Mouse (Mus musculus): ENCODE data around the gene Gpr37. TPM values are rescaled to one million over a fixed set of nuclear protein-coding genes. Genes with fewer than 3 reads are reported as not detected.

Gpr37 gene
- total RNA-seq, 2 experiments from 2014 or later: not detected

Other genes with a start within 250 kb of the Gpr37 start
- 56.3 and 68.1 TPM in 2 replicates for gene Pot1a, start 118.5 kb upstream of the Gpr37 start, total RNA-seq (2015; ENCODE audit: low replicate concordance)
- 64.3 and 68.5 TPM in 2 replicates for gene Pot1a, start 118.5 kb upstream of the Gpr37 start, total RNA-seq (2017; ENCODE audit: low replicate concordance)

All from erythroblast, adult 5-6 weeks (primary cell).